Mouse (Mus musculus): ENCODE measurements at regions not wholly inside any gene's neighbourhood (a gene's known extent, or its start where the extent isn't known, plus 50 kb on each side); places are given as distances from the start of the nearest gene placed in this dataset.

GRCm38 (mm10) chr3:35232487-35232886, 521.4 kb upstream of the Atp11b start:
- DNase-seq (ENCODE audit: low spot score in 2 of 2): no peak

DNA sequence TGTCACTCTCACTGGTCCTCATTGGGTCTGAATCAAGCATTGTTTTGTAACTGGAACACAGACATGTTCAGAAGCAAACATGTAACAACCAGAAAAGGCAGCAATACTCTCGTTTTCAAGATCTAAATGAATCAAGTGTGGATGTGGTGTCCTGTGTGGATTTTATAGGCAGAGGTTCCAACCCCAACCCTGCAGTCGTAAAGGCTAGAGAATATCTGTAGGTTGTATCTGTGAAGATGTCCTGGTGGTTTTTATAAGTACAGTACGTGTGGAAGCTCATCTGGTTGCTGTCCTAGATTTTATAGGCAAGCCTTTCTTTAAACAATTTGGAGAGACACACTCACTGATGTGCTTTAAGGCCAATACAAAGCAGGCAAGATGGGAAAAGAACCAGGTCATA, 518.8 kb upstream of the Atp11b start:
- no peak for DNase-seq (ENCODE audit: low spot score in 2 of 2)

DNA sequence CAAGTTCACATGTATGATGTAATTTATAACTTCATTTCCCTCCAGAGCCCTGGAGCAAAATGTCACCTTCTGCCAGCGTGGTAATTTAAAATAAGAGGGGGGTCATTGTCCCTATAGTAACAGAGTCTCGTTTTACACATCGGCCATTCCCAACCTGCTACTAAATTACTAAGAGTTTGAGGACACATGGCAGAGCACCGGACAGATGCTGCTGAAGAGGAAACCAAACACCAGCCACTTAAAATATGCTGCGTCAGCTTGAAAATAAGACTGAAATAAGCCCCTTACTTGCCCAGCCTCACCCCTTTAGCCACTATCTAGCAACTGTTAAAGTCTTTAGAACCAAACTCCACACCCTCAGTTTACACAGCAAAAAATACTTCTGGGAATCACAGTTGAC, 518.1 kb upstream of the Atp11b start:
- no peak for DNase-seq (ENCODE audit: low spot score in 2 of 2)

GRCm38 (mm10) chr3:35237342-35237741, 516.6 kb upstream of the Atp11b start:
- no peak for DNase-seq (ENCODE audit: low spot score in 2 of 2)

DNA sequence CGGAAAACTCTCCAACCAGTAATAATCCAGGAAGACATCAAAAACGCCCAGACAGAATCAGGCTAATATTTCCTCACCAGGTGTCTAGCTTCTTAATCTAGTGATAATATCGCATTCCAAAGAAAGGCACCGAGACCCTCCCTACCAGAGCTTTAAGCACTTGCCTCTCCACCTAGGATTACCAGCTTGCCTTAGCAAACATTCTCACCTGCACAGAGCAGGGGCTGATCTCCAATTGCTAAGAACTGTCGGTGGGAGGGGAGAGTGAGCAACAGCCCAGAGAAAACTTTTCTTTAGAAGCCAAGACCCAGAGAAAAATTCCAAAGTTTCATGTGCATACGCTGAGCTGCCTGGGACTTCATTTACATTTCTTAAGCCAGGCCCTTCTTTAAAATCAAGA, 511.6 kb upstream of the Atp11b start:
- no peak for DNase-seq (ENCODE audit: low spot score in 2 of 2)

GRCm38 (mm10) chr3:35242871-35243529, 510.9 kb upstream of the Atp11b start:
- no peak for DNase-seq (ENCODE audit: low spot score in 2 of 2)

- no peak for DNase-seq (ENCODE audit: low spot score in 2 of 2)
These were observed 508.9 kb upstream of the Atp11b start for GRCm38 (mm10) chr3:35245003-35245402.

DNA sequence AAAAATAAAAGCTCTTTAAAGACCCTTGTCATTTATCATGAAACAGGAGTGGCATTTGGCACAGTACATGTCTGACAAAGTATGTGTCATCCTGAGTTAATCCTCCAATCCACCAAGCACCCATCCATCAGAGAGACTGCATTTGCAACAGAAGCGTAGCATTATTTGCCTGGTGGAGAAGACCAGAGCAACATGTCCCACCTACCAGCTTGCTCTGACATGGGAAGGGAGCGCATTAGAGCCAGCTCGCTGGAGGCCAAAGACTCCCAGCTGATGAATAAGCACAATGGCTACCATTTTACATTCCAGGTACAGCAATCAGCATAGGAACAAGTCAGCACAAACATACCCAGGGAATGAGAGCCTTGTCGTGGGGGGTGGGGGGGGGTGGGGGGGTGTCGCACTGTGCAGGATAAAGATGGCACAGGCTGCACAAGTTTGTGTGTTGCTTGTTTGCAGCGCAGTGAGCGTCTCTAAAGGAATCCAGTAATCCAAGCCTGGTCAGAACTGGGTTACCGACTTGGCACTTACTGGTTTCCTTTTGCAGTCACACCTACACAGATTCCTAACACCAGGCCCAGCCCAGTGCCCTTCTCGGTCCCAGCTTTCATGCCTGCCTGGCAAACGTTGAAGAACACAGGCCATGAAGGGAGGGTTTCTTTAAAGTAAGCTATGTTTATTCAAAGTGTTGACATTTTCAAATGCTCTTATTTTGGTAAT, 507.8 kb upstream of the Atp11b start:
- DNase-seq (ENCODE audit: low spot score in 2 of 2): no peak

DNA sequence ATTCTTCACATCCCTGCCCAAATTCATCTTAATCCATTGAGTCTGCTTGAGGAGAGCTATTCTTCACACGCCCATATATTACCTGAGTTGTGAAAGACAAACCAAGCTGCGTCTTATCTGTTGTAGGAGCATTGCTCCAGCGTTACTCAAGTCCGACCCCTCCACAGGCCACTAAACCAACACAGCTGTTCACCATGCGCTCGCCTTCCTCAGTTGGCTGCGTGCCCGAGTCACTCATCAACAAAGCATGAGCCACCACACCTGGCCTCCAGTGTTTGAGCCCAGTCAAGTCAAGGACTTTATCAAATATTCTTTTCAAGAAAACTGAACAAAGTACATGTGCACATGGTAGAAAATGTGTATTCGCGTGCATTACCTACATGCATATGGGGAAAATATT, 504.7 kb upstream of the Atp11b start:
- DNase-seq (ENCODE audit: low spot score in 2 of 2): no peak

GRCm38 (mm10) chr3:35250092-35250749, 503.7 kb upstream of the Atp11b start:
- no peak for DNase-seq (ENCODE audit: low spot score in 2 of 2)

DNA sequence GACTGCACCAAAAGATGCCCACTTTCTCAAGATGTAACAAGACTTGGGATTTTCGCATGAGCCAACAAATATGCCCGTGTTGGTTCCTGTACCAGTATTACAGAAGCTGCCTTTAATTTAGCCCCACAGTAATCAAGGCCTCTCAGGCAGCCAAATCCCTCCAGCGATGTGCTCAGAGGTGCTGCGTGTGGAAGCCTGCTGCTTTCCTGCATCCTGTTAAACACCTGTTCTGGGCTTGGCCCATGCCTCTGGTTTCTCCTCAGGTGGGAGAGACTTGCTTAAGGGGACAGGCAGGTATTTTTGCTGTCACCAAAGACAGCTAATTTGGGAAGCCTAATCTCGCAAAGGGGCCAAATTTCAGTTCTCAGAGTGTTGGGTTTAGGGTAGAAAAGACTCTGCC, 500.0 kb upstream of the Atp11b start:
- DNase-seq (ENCODE audit: low spot score in 2 of 2): no peak

DNA sequence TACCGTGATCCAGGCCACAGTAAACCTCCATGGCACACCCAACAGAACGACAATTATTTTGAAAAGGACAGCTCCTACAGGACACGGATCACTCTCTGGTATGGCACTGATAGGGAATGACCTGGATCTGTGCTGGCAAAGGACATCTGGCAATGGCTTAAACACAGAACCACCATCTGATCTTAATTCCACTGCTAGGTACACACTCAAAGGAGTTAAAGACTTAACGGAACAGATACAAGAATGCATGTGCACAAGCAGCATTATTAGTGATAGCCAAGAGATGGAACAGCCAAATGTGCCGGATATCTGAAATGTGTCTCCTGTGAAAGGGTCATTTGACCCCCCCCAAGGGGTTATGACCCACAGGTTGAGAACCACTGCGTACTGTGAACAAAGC, 493.0 kb upstream of the Atp11b start:
- DNase-seq (ENCODE audit: low spot score in 2 of 2): no peak

DNA sequence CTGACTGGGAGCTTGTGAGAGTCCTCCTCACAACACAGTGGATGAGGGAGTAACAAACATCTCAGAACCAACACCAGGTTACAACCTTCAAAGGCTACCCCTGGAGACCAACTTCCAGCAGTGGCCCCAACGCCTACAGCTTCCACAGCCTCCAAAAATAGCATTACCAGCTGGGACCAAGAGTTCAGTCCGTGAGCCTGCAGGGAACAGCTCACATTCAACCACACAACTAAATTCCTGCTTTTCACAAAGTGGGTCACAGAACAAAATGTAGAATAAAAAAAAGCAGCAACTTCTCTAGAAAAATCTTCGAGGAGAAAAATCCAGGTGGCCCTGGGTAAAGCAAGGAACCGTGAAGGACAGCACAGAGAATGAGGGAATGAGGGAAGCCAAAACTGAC, 485.0 kb upstream of the Atp11b start:
- no peak for DNase-seq (ENCODE audit: low spot score in 2 of 2)

GRCm38 (mm10) chr3:35269977-35270880, 483.7 kb upstream of the Atp11b start:
- DNase-seq (ENCODE audit: low spot score in 2 of 2): no peak

GRCm38 (mm10) chr3:35273546-35273945, 480.4 kb upstream of the Atp11b start:
- no peak for DNase-seq (ENCODE audit: low spot score in 2 of 2)

GRCm38 (mm10) chr3:35280981-35281380, 472.9 kb upstream of the Atp11b start:
- DNase-seq (ENCODE audit: low spot score in 2 of 2): peak; percentile 21 to 24

- DNase-seq (ENCODE audit: low spot score in 2 of 2): no peak
These were observed 471.8 kb upstream of the Atp11b start for GRCm38 (mm10) chr3:35282106-35282505.

DNA sequence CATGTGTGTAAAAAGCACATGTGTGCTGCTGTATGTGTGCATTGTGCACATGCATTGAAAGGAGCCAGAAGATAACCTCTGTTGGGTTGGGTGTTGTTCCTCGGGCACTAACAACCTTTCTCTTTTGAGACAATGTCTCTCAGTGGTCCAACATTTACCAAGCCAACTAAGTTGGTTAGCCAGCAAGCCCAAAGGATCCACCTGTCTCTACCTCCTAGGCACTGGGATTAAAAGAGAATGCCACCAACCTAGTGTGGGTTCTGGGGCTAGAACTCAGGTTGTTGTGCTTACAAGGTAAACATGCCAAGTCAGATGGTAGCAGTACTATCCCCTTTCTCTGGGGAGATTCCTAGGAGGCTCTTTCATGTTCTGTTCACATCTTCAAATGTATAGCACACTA, 459.1 kb upstream of the Atp11b start:
- no peak for DNase-seq (ENCODE audit: low spot score in 2 of 2)

GRCm38 (mm10) chr3:35295746-35296145, 458.2 kb upstream of the Atp11b start:
- DNase-seq (ENCODE audit: low spot score in 2 of 2): no peak

GRCm38 (mm10) chr3:35299036-35299435, 454.9 kb upstream of the Atp11b start:
- DNase-seq (ENCODE audit: low spot score in 2 of 2): no peak

DNA sequence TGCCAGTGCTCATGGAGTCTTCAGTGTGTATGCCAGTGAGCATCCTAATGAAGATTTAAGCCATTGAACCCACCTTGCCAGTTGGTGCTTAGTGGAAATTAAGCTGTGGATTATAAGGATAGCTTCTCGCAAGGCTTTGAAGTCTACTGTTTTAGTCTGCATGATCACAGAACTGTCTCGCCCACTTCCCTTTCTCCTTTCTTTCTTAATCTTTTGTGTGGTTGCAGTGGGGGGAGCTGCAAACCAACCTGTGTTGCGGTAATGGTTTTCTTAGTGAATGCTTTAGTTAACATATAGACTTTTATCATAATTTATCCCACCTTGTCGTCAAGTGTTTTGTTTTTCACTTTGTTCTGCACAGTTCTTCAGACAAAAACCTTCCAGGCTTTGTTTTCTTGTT, 447.9 kb upstream of the Atp11b start:
- no peak for DNase-seq (ENCODE audit: low spot score in 2 of 2)

GRCm38 (mm10) chr3:35314177-35314576, 439.7 kb upstream of the Atp11b start:
- no peak for DNase-seq (ENCODE audit: low spot score in 2 of 2)

Measured in layer of hippocampus, adult 8-10 months (tissue).